Mouse (Mus musculus) cerebellum, adult 2 months (tissue): ENCODE results near the gene Duxbl1.
"Not testable (repeated sequence)": the region's sequence is repeated elsewhere in the genome, so short reads cannot be mapped to it uniquely, and the experiment has no call there.

Experiments used
- CTCF ChIP-seq: fragments of 200-500 bp; IDR thresholded peaks from 2 replicates; pipeline ENCODE4 v1.5.1; 2011; ENCODE audit warnings: low read depth, mild to moderate bottlenecking, control low read depth, low read length, moderate library complexity, borderline replicate concordance; ENCODE audit not compliant: insufficient read depth
- POLR2A ChIP-seq: fragments of 200-500 bp; IDR thresholded peaks from 2 replicates; pipeline ENCODE4 v1.6.1; 2011; ENCODE audit warnings: low read length, control low read depth, borderline replicate concordance; ENCODE audit not compliant: insufficient read depth

DNA sequence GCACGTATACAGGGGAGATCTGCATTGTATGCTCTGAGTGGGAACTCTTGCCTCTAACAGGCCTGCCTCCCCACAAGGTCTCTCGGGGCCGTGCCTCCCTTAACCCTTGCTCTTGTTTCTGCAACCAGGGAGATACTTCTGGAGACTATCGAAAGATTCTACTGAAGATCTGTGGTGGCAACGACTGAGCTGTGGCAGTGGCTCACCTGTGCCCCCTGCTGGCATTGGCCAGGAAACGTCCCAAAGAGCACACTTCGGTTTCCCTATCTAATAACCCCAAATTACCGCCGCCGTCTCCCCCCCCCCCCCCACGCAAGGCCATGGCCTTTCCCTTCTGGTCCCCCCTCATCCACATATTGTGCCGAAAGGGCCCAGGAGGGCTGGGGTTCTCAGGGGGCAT lies 47.3 kb downstream of the Duxbl1 start:
- TF ChIP-seq POLR2A, CTCF: not testable (repeated sequence)
